Mouse (Mus musculus) liver, embryonic 16.5 days (tissue): ENCODE results near the gene Akap5. TPM values are rescaled to one million over a fixed set of nuclear protein-coding genes. Genes with fewer than 3 reads are reported as not detected.

Experiments used
- ATAC-seq: fragments of 200-750 bp; cut with Nextera tagmentation; 2 replicates; pipeline ENCODE4 v1.8.0; 2017; ENCODE audit warnings: low read depth, mild to moderate bottlenecking, moderate number of reproducible peaks, moderate library complexity
- H3K27ac ChIP-seq: fragments of 300-500 bp; sonication (generic); 2 replicates; pipeline ENCODE4 v1.5.1; 2014; ENCODE audit warnings: mild to moderate bottlenecking, low read length
- H3K27me3 ChIP-seq: fragments of 300-500 bp; sonication (generic); 2 replicates; pipeline ENCODE4 v1.6.1; 2014; ENCODE audit warnings: low read depth, low read length, mixed read lengths; ENCODE audit not compliant: control insufficient read depth, insufficient read depth
- H3K36me3 ChIP-seq: fragments of 300-500 bp; sonication (generic); 2 replicates; pipeline ENCODE4 v1.6.1; 2014; ENCODE audit warnings: mild to moderate bottlenecking; ENCODE audit not compliant: control insufficient read depth, insufficient read depth
- H3K4me1 ChIP-seq: fragments of 300-500 bp; sonication (generic); 2 replicates; pipeline ENCODE4 v1.6.1; 2014; ENCODE audit warnings: low read depth, low read length, mixed read lengths; ENCODE audit not compliant: control insufficient read depth
- H3K4me2 ChIP-seq: fragments of 300-500 bp; sonication (generic); 2 replicates; pipeline ENCODE4 v1.6.1; 2014; ENCODE audit warnings: low read depth, low read length, mixed read lengths
- H3K4me3 ChIP-seq: fragments of 300-500 bp; sonication (generic); 2 replicates; pipeline ENCODE4 v1.5.1; 2014; ENCODE audit warnings: low read depth, mild to moderate bottlenecking, low read length
- H3K9ac ChIP-seq: fragments of 300-500 bp; sonication (generic); 2 replicates; pipeline ENCODE4 v1.6.1; 2014; ENCODE audit warnings: low read depth, low read length
- H3K9me3 ChIP-seq: fragments of 300-500 bp; sonication (generic); replicated peaks from 2 replicates; pipeline ENCODE4 v1.6.1; 2016; ENCODE audit warnings: low read length; ENCODE audit not compliant: control insufficient read depth
- WGBS: fragments of 180-500 bp; shearing (Covaris S2); extraction: QIAGEN DNeasy Blood & Tissue Kit; methylation state at CpG from one replicate; pipeline ENCODE4 v1.1.7; 2014; ENCODE audit not compliant: insufficient replicate concordance; 5-methylcytosine and 5-hydroxymethylcytosine counted together
- polyA plus RNA-seq: library from polyadenylated mRNA; unstranded; fragments of >200 nt; fragmentation: Nextera tagmentation; extraction: Ambion mirVana; gene quantifications from 2 replicates; pipeline ENCODE4 v1.2.1, GENCODE M21; 2015

The Akap5 gene
- polyA plus RNA-seq, 1 experiment from 2014 or later = 0.21 TPM

- Histone ChIP-seq H3K4me1 (peaks cover 56% of the 10 kb centered on the region), H3K4me3 (no peak overlapping the region), H3K4me2 (peak overlapping the region; percentile 31), H3K9ac (no peak overlapping the region), H3K27me3 (no peaks in the 10 kb centered on the region), H3K9me3 (no peaks in the 10 kb centered on the region), H3K27ac (no peak overlapping the region), H3K36me3 (no peaks in the 10 kb centered on the region)
- WGBS = 77% methylated on average over 6 of the region's 6 CpGs
- no peak for ATAC-seq
Measured at GRCm38 (mm10) chr12:76377059-76377458, 52.4 kb downstream of the Akap5 start.

GRCm38 (mm10) chr12:76377726-76378125 lies 53.0 kb downstream of the Akap5 start:
- no peak for ATAC-seq
- H3K27ac ChIP-seq = no peak overlapping the region
- WGBS = 91% methylated on average over 3 of the region's 3 CpGs
- no peaks in the 10 kb centered on the region for H3K27me3 ChIP-seq
- peaks cover 49% of the 10 kb centered on the region for H3K4me1 ChIP-seq
- no peak overlapping the region for H3K4me2 ChIP-seq
- H3K9me3 ChIP-seq = no peaks in the 10 kb centered on the region
- H3K4me3 ChIP-seq = no peak overlapping the region
- H3K36me3 ChIP-seq = no peaks in the 10 kb centered on the region
- no peak overlapping the region for H3K9ac ChIP-seq

GRCm38 (mm10) chr12:76378556-76378955 lies 53.9 kb downstream of the Akap5 start:
- Histone ChIP-seq H3K4me2 (no peak overlapping the region), H3K9ac (no peak overlapping the region), H3K27me3 (no peaks in the 10 kb centered on the region), H3K4me3 (no peak overlapping the region), H3K4me1 (peaks cover 45% of the 10 kb centered on the region), H3K9me3 (no peaks in the 10 kb centered on the region), H3K27ac (no peak overlapping the region), H3K36me3 (no peaks in the 10 kb centered on the region)
- no peak for ATAC-seq
- WGBS = 78% methylated on average over 5 of the region's 5 CpGs

GRCm38 (mm10) chr12:76380151-76380550 lies 55.5 kb downstream of the Akap5 start:
- 64% methylated on average over 7 of the region's 7 CpGs for WGBS
- H3K4me1 ChIP-seq = peaks cover 32% of the 10 kb centered on the region
- no peak for ATAC-seq

More at GRCm38 (mm10) chr12:76380151-76380550, 55.5 kb downstream of the Akap5 start:
- Histone ChIP-seq H3K9me3 (no peaks in the 10 kb centered on the region), H3K27ac (no peak overlapping the region), H3K36me3 (peaks cover 2% of the 10 kb centered on the region; the same call in 1 of the 2 replicates), H3K27me3 (no peaks in the 10 kb centered on the region), H3K9ac (no peak overlapping the region), H3K4me2 (no peak overlapping the region), H3K4me3 (no peak overlapping the region)

Other genes starting within 250 kb of the Akap5 start
- gene Esr2, start 147.6 kb upstream of the Akap5 start, polyA plus RNA-seq = not detected in 2 replicates
- gene Tex21, start 78.1 kb upstream of the Akap5 start, polyA plus RNA-seq = 0.11 TPM in 1 of 2 replicates, not detected in the other
- 100 and 102 TPM in 2 replicates for gene Mthfd1, start 69.6 kb upstream of the Akap5 start, polyA plus RNA-seq
- gene Zbtb25, start 44.7 kb downstream of the Akap5 start, polyA plus RNA-seq = 4.1 and 4.8 TPM in 2 replicates
- gene Zbtb1, start 45.4 kb downstream of the Akap5 start, polyA plus RNA-seq = 2.9 and 3.4 TPM in 2 replicates
- 1.4 and 1.5 TPM in 2 replicates for gene Hspa2, start 79.3 kb downstream of the Akap5 start, polyA plus RNA-seq
- gene Ppp1r36, start 92.6 kb downstream of the Akap5 start, polyA plus RNA-seq = 0.08 and 0.11 TPM in 2 replicates
- 4.2 and 5.5 TPM in 2 replicates for gene Plekhg3, start 206.0 kb downstream of the Akap5 start, polyA plus RNA-seq